Mouse (Mus musculus) small intestine, adult 2 months (tissue): ENCODE measurements around the gene Trappc1.

Experiments
- CTCF ChIP-seq: fragments of 200-500 bp; IDR thresholded peaks from 2 replicates; pipeline ENCODE4 v1.5.1; 2012; ENCODE audit warnings: low read depth, mild to moderate bottlenecking, control low read depth, inconsistent platforms, low read length, moderate library complexity, mixed read lengths; ENCODE audit not compliant: insufficient replicate concordance, insufficient read length; ENCODE audit errors: extremely low read depth
- POLR2A ChIP-seq: fragments of 200-500 bp; IDR thresholded peaks from 2 replicates; pipeline ENCODE4 v1.6.1; 2012; ENCODE audit warnings: low read depth, mild to moderate bottlenecking, control low read depth, inconsistent platforms, low read length, moderate library complexity

DNA sequence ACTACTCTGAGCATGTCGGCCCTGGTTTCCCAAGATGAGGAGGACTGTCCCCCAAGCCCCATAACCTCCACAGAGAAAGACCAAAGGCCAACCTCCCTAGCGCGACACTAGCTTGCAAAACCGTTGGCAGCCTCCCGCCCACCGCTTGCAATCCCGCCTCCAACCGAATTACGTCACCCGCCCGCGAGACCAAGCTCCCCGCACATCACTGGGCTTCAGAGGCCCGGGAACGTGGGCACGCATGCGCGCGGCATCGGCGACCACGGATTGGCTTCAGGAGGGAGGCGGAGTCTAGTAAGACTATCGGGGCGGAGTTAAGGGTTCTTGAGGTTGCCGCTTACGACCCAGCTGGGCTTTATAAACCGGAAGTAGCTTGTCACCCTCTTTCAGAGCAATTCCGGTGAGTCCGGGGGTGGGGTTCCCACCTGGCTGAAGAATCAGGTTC is at the start of gene Trappc1, which contains the start of gene Cntrob:
- TF ChIP-seq POLR2A = peak; percentile 69
- no peak for TF ChIP-seq CTCF
